Mouse (Mus musculus): Measurements from ENCODE around the gene Etv6. TPM values are rescaled to one million over a fixed set of nuclear protein-coding genes. Genes with fewer than 3 reads are reported as not detected.

The Etv6 gene
- polyA plus RNA-seq, 1 experiment, result 1.1 TPM

DNA sequence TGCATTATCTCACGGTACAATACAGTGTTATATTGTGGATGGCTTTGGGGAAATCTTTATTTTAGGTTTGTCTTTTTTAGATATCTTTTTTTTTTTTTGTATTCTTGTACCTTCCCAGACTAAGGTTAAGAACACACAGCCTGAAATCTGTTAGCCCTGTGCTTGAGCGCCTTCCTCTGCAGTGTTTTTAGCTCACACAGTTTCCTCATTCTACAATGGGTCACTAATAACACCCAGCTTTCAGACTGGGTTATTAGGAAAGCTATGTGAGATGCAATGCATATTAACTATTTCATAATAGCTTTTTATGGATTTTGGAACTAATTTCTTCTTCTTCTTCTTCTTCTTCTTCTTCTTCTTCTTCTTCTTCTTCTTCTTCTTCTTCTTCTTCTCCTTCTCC lies 44.1 kb downstream of the Etv6 start:
- TF ChIP-seq GATA1 (IDR thresholded peaks at IDR 0.05; ENCODE audit: low read length) (no peak), TAL1 (IDR thresholded peaks at IDR 0.05; ENCODE audit: low read length) (no peak)
- H3K9me3 ChIP-seq (ENCODE audit: control insufficient read depth, low read length), result no peaks in the 10 kb centered on the region
- no peaks in the 10 kb centered on the region for H3K36me3 ChIP-seq (ENCODE audit: control insufficient read depth)
- no peaks in the 10 kb centered on the region for H3K27me3 ChIP-seq (ENCODE audit: control insufficient read depth)
- H3K4me3 ChIP-seq (replicated peaks), result no peak overlapping the region
- H3K4me1 ChIP-seq (ENCODE audit: control insufficient read depth), result peaks cover 17% of the 10 kb centered on the region

DNA sequence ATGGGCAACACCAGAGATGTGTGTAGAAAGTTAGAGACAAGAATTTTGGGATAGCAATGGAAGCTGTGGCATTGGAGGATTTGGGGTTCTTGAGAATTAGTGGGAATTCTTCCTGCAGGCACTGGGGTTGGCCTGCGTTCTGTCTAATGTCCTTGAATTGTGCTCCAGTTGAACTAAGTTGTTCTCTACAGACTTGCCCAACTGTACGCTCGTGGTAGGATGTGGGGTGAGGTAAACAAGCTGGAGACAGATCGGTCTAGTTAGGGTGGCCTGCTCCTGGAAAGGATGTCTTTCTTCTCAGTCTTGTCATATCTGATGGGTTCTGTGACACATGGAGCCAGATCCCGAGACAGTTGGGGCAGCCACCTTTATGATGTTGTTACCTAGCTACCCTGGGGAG lies 45.4 kb downstream of the Etv6 start:
- Histone ChIP-seq H3K4me3 (replicated peaks) (no peak overlapping the region), H3K36me3 (ENCODE audit: control insufficient read depth) (no peaks in the 10 kb centered on the region), H3K4me1 (ENCODE audit: control insufficient read depth) (peaks cover 17% of the 10 kb centered on the region), H3K27me3 (ENCODE audit: control insufficient read depth) (no peaks in the 10 kb centered on the region), H3K9me3 (ENCODE audit: control insufficient read depth, low read length) (no peaks in the 10 kb centered on the region)
- TF ChIP-seq GATA1 (IDR thresholded peaks at IDR 0.05; ENCODE audit: low read length) (no peak), TAL1 (IDR thresholded peaks at IDR 0.05; ENCODE audit: low read length) (no peak)

DNA sequence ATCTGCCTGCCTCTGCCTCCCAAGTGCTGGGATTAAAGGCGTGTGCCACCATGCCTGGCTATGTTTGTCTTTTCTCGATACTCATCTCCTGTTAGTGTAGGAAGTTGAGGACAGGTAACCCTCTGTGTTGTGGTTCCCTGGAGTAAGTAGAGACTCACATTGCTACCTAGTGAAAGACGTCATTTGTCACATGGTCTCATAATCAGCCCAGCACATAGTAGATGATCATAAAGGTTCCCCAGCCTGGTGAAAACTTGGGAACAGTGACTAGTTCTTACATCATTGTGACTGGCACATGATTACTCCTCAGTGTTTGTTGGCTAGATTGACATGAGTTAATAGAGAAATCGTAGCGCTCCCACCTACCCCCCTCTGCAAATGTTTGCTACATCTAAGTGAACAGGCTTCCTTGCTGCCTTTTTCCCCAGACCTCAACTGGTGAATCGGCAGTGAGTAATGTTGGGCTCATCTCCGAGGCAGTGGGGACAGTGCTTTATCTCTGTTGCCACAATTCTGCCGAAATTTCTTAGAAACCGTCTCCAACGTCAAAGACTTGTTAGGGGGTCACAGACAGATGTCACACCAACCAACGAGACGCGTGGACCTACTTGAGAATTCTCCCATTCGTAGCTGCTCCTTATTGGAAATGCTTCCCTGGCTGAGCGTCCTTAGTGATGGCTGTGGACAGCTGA lies 46.9 kb downstream of the Etv6 start:
- peaks cover 17% of the 10 kb centered on the region for H3K4me1 ChIP-seq (ENCODE audit: control insufficient read depth)
- no peaks in the 10 kb centered on the region for H3K9me3 ChIP-seq (ENCODE audit: control insufficient read depth, low read length)
- H3K27me3 ChIP-seq (ENCODE audit: control insufficient read depth), result no peaks in the 10 kb centered on the region
- TF ChIP-seq TAL1 (IDR thresholded peaks at IDR 0.05; ENCODE audit: low read length) (no peak), GATA1 (IDR thresholded peaks at IDR 0.05; ENCODE audit: low read length) (no peak)
- H3K36me3 ChIP-seq (ENCODE audit: control insufficient read depth), result no peaks in the 10 kb centered on the region
- peak overlapping the region; percentile 31 for H3K4me3 ChIP-seq (replicated peaks)

DNA sequence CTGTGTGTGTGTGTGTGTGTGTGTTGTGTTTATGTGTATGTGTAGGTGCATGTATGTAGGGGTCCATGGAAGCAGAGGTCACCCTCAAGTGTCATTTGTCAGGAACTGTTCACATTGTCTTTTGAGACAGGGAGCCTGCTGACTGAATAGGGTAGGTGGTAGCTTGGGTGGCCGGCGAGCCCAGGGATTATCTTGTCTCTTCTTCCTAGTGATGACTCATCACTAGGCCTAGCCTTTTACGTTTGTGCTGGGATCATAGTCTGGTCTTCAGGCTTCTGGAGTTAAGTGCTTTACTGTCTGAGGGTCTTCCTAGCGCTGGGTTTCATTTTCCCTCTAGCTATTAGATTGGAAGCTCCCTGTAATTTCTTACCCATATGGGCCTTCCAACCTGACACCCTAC lies 47.9 kb downstream of the Etv6 start:
- no peaks in the 10 kb centered on the region for H3K9me3 ChIP-seq (ENCODE audit: control insufficient read depth, low read length)
- no peaks in the 10 kb centered on the region for H3K36me3 ChIP-seq (ENCODE audit: control insufficient read depth)
- TF ChIP-seq GATA1 (IDR thresholded peaks at IDR 0.05; ENCODE audit: low read length) (no peak), TAL1 (IDR thresholded peaks at IDR 0.05; ENCODE audit: low read length) (no peak)
- H3K27me3 ChIP-seq (ENCODE audit: control insufficient read depth), result no peaks in the 10 kb centered on the region
- H3K4me1 ChIP-seq (ENCODE audit: control insufficient read depth), result peaks cover 17% of the 10 kb centered on the region
- no peak overlapping the region for H3K4me3 ChIP-seq (replicated peaks)

DNA sequence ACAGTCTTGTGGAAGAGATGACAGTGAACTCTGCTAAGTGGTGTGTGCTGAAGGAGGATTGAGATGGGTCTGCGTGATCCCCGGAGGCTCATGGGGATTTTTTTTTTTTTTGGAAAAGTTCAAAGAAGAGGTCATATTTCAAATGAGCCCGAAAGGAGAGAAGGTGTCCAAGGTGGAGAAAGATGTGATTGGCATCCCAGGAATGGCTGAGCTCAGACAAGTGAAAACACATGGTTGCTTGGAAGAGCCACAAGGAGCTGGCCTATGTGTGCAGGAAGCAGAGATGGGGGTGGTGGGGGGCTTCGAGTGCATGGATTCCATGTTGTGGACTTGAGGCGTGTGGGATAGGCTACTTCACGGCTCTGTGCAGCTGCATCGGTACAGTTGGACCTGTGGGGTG lies 50.9 kb downstream of the Etv6 start:
- no peak overlapping the region for H3K4me3 ChIP-seq (replicated peaks)
- H3K9me3 ChIP-seq (ENCODE audit: control insufficient read depth, low read length), result no peaks in the 10 kb centered on the region
- peaks cover 26% of the 10 kb centered on the region for H3K4me1 ChIP-seq (ENCODE audit: control insufficient read depth)
- TF ChIP-seq TAL1 (IDR thresholded peaks at IDR 0.05; ENCODE audit: low read length) (no peak), GATA1 (IDR thresholded peaks at IDR 0.05; ENCODE audit: low read length) (no peak)
- H3K27me3 ChIP-seq (ENCODE audit: control insufficient read depth), result no peaks in the 10 kb centered on the region
- no peaks in the 10 kb centered on the region for H3K36me3 ChIP-seq (ENCODE audit: control insufficient read depth)

DNA sequence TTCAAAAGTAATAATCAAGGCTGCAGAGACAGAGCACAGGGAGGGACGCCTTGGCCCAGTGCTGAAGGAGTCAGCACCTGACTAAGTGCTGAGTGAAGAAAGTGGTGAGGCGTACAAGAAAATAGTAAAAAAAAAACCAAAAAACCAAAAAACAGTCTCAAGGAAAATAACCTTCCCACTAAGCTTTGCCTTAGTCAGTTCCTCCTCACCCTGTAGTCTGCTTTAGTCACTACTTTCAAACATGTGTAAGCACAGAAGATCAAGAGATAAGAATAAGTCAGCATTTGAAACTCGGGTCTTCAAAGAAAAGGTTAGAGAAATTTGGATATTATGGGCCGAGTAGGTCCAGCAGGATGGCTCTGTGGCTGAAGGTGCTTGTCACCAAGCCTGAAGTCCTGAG lies 52.2 kb downstream of the Etv6 start:
- no peaks in the 10 kb centered on the region for H3K36me3 ChIP-seq (ENCODE audit: control insufficient read depth)
- peaks cover 21% of the 10 kb centered on the region for H3K4me1 ChIP-seq (ENCODE audit: control insufficient read depth)
- H3K9me3 ChIP-seq (ENCODE audit: control insufficient read depth, low read length), result no peaks in the 10 kb centered on the region
- H3K27me3 ChIP-seq (ENCODE audit: control insufficient read depth), result no peaks in the 10 kb centered on the region
- TF ChIP-seq TAL1 (IDR thresholded peaks at IDR 0.05; ENCODE audit: low read length), result no peak
- no peak for TF ChIP-seq GATA1 (IDR thresholded peaks at IDR 0.05; ENCODE audit: low read length)
- H3K4me3 ChIP-seq (replicated peaks), result no peak overlapping the region

DNA sequence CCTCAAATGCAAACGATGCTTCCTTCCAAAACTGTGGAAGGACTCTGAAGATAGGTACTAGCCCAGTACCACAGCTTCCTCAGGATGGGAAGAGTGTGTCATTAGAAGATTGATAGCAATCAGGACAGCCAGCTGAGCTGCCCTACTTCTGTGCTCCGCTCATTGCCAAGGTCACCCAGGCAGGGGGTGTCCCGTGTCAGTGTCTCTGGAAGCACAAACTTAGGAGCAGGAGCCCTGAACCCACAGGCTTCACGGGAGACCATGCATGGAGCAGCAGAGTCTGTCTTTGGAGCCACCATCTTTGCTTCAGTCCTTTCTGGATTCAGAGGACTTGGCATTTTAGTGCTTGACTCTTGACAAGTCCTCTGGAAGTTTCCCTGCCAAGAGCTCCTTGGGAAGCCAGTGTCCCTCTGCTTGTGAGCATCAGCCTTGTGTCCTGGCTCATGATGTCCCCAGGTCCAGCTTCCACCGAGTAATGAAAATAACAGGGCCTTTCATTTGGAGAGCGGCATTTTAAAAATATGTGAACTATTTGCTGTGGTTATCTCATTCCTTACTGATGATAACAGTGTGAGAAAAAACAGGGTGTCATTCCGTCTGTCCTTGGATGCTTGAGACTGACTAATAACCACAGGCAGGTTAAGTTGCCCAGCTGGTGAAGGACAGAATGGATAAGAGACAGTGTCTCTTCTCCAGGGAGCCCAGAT lies 54.3 kb downstream of the Etv6 start:
- TF ChIP-seq TAL1 (IDR thresholded peaks at IDR 0.05; ENCODE audit: low read length) (no peak), GATA1 (IDR thresholded peaks at IDR 0.05; ENCODE audit: low read length) (no peak)
- Histone ChIP-seq H3K4me1 (ENCODE audit: control insufficient read depth) (peaks cover 10% of the 10 kb centered on the region), H3K4me3 (replicated peaks) (no peak overlapping the region)

DNA sequence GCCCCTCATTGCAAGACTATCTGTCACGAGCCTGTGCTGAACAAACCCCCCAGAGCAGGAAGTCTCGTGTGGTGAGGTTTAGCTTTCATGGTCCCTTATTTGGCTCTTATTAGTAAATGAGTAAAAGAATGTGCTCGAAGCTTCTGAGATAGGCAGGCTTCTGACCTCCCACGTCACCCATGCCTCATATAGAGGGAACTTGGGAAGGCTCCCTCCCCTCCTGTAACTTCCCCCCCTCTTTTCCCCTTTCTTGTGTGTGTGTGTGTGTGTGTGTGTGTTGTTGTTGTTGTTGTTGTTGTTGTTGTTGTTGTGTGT lies 54.8 kb downstream of the Etv6 start:
- Histone ChIP-seq H3K9me3 (ENCODE audit: control insufficient read depth, low read length) (no peaks in the 10 kb centered on the region), H3K36me3 (ENCODE audit: control insufficient read depth) (no peaks in the 10 kb centered on the region), H3K27me3 (ENCODE audit: control insufficient read depth) (no peaks in the 10 kb centered on the region), H3K4me1 (ENCODE audit: control insufficient read depth) (peaks cover 10% of the 10 kb centered on the region), H3K4me3 (replicated peaks) (no peak overlapping the region)
- no peak for TF ChIP-seq TAL1 (IDR thresholded peaks at IDR 0.05; ENCODE audit: low read length)
- TF ChIP-seq GATA1 (IDR thresholded peaks at IDR 0.05; ENCODE audit: low read length), result no peak

More for the DNA sequence above, 54.3 kb downstream of the Etv6 start:
- no peaks in the 10 kb centered on the region for H3K9me3 ChIP-seq (ENCODE audit: control insufficient read depth, low read length)
- H3K27me3 ChIP-seq (ENCODE audit: control insufficient read depth), result no peaks in the 10 kb centered on the region
- H3K36me3 ChIP-seq (ENCODE audit: control insufficient read depth), result no peaks in the 10 kb centered on the region

DNA sequence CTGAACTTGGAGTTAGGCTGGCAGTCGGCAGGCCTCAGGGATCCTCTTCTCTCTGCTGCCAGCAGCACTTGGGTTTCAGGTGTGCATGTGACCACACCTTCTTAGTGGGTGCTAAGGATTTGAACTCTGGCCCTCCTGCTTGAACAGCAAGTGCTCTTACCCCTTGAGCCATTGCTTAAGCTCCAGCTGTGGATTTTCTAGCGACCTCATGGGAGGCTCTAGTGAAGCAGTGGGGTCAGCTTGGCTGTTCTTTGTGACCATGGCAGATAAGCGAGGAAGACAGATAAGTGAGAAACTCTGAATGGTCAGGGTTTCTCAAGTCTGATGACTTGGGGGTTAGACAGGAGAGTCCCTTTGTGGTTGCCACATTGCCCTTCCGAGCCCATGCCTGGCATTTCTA lies 55.4 kb downstream of the Etv6 start:
- H3K36me3 ChIP-seq (ENCODE audit: control insufficient read depth), result no peaks in the 10 kb centered on the region
- peaks cover 10% of the 10 kb centered on the region for H3K4me1 ChIP-seq (ENCODE audit: control insufficient read depth)
- H3K27me3 ChIP-seq (ENCODE audit: control insufficient read depth), result no peaks in the 10 kb centered on the region
- H3K4me3 ChIP-seq (replicated peaks), result no peak overlapping the region
- TF ChIP-seq TAL1 (IDR thresholded peaks at IDR 0.05; ENCODE audit: low read length), result no peak
- no peak for TF ChIP-seq GATA1 (IDR thresholded peaks at IDR 0.05; ENCODE audit: low read length)
- H3K9me3 ChIP-seq (ENCODE audit: control insufficient read depth, low read length), result no peaks in the 10 kb centered on the region

Data from erythroblast, embryonic 14.5 days (primary cell).